Mouse (Mus musculus) forebrain, embryonic 11.5 days (tissue): Measurements from ENCODE around the gene Ccdc40. TPM values are rescaled to one million over a fixed set of nuclear protein-coding genes. Genes with fewer than 3 reads are reported as not detected.
"Not testable (repeated sequence)": the region's sequence is repeated elsewhere in the genome, so short reads cannot be mapped to it uniquely, and the experiment has no call there.

Source experiments
- ATAC-seq: fragments of 200-750 bp; cut with Nextera tagmentation; replicated peaks from 2 replicates; pipeline ENCODE4 v1.8.0; 2017; ENCODE audit warnings: moderate TSS enrichment; ENCODE audit not compliant: low FRiP score
- DNase-seq: peaks from one replicate; pipeline ENCODE4 v3.0.0-alpha.2; 2017; ENCODE audit warnings: low spot score
- H3K27ac ChIP-seq: fragments of 300-500 bp; sonication (generic); 2 replicates; pipeline ENCODE4 v1.5.1; 2014; ENCODE audit warnings: low read depth, low read length
- H3K27me3 ChIP-seq: fragments of 300-500 bp; sonication (generic); 2 replicates; pipeline ENCODE4 v1.6.1; 2014; ENCODE audit warnings: mild to moderate bottlenecking, low read length, mixed read lengths; ENCODE audit not compliant: control insufficient read depth, insufficient read depth
- H3K36me3 ChIP-seq: fragments of 300-500 bp; sonication (generic); 2 replicates; pipeline ENCODE4 v1.6.1; 2014; ENCODE audit warnings: mild to moderate bottlenecking, low read length, moderate library complexity, mixed read lengths; ENCODE audit not compliant: control insufficient read depth, insufficient read depth
- H3K4me1 ChIP-seq: fragments of 300-500 bp; sonication (generic); replicated peaks from 2 replicates; pipeline ENCODE4 v1.6.1; 2014; ENCODE audit warnings: low read length, mixed read lengths; ENCODE audit not compliant: control insufficient read depth, insufficient read depth
- H3K4me2 ChIP-seq: fragments of 300-500 bp; sonication (generic); 2 replicates; pipeline ENCODE4 v1.6.1; 2014; ENCODE audit warnings: low read depth, mild to moderate bottlenecking, low read length, moderate library complexity, mixed read lengths; ENCODE audit not compliant: severe bottlenecking
- H3K4me3 ChIP-seq: fragments of 300-500 bp; sonication (generic); 2 replicates; pipeline ENCODE4 v1.5.1; 2014; ENCODE audit warnings: low read depth, low read length
- H3K9ac ChIP-seq: fragments of 300-500 bp; sonication (generic); 2 replicates; pipeline ENCODE4 v1.6.1; 2014; ENCODE audit warnings: low read length
- H3K9me3 ChIP-seq: fragments of 300-500 bp; sonication (generic); 2 replicates; pipeline ENCODE4 v1.6.1; 2016; ENCODE audit warnings: low read length, mixed read lengths; ENCODE audit not compliant: control insufficient read depth
- WGBS: fragments of 180-500 bp; shearing (Covaris S2); extraction: QIAGEN DNeasy Blood & Tissue Kit; methylation state at CpG from one replicate; pipeline ENCODE4 v1.1.7; 2014; 5-methylcytosine and 5-hydroxymethylcytosine counted together
- polyA plus RNA-seq: library from polyadenylated mRNA; unstranded; fragments of >200 nt; fragmentation: Nextera tagmentation; extraction: Ambion mirVana; gene quantifications from 2 replicates; pipeline ENCODE4 v1.2.1, GENCODE M21; 2014

Gene Ccdc40
- polyA plus RNA-seq, 1 experiment from 2014 or later: 19.5 TPM

GRCm38 (mm10) chr11:119256557-119256956 is 28.2 kb downstream of the Ccdc40 start:
- not testable (repeated sequence) for DNase-seq, H3K36me3 ChIP-seq, ATAC-seq, H3K4me2 ChIP-seq, H3K4me3 ChIP-seq, H3K27ac ChIP-seq, H3K9me3 ChIP-seq, H3K27me3 ChIP-seq, H3K4me1 ChIP-seq, H3K9ac ChIP-seq
- WGBS: 97% methylated on average over 5 of the region's 5 CpGs

DNA sequence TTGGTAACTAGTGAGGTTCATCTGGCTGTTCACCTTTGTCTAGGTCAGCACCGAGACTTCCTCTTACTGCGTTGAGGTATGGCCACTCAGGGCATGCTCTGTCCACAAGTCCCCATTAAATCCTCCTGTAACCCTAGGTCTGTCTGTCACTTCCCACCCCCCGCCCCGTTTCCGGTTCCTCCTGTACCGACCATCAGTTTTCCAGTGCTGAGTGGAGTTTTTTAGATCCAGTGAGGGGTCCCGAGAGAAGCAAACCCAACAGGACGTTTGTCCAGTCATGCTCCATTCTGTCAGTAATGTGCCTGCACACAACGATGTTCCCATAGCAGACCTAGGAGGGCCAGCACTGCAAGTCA is 29.8 kb downstream of the Ccdc40 start:
- Histone ChIP-seq H3K4me1 (peaks cover 2% of the 10 kb centered on the region; the same call in 1 of the 2 replicates), H3K9ac (no peak overlapping the region), H3K27ac (no peak overlapping the region), H3K4me3 (no peak overlapping the region), H3K9me3 (no peaks in the 10 kb centered on the region), H3K4me2 (peak overlapping the region; percentile 39; the same call in 1 of the 2 replicates), H3K27me3 (no peaks in the 10 kb centered on the region), H3K36me3 (no peaks in the 10 kb centered on the region)
- ATAC-seq (no peak), DNase-seq (no peak)
- WGBS: 71% methylated on average over 9 of the region's 9 CpGs

DNA sequence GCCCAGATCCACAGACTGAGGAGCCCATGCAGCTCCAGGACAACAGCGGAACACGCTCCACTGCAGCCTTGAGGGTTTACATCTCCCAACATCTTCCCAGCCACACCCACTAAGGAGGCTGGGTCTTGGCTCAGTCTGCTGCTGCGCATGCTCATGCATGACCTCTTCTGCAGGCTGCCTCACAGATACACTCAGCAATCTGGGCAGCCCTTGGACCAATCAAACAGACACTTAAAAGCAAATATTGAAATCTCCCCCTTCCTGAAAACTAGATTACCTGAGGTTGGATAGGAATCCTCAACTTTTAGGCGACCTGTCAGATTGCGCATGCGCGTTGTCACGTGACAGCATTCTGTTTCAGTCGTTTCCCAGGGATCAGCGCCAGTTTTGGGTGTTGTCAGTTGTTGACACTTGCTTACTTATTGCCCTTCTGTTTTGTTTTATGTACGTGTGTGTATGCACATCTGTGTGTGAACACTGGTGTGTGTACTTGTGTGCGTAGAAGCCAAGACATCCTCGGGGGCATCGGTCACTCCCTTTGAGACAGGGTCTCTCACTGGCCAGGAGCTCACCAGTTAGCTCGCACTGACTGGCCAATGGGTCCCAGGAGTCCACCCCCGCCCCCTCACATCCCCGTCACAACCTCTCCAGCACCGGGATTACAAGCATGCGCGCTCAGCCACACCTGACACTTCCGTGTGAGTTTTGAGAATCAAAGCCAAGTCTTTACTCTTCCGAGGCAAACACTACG is 30.4 kb downstream of the Ccdc40 start:
- no peaks in the 10 kb centered on the region for H3K36me3 ChIP-seq
- DNase-seq: no peak
- 69% methylated on average over 23 of the region's 23 CpGs for WGBS
- no peak overlapping the region for H3K27ac ChIP-seq
- no peaks in the 10 kb centered on the region for H3K4me1 ChIP-seq
- H3K9me3 ChIP-seq: no peaks in the 10 kb centered on the region
- H3K4me3 ChIP-seq: no peak overlapping the region
- peak; percentile 66 for ATAC-seq
- peak overlapping the region; percentile 39 for H3K4me2 ChIP-seq
- H3K27me3 ChIP-seq: no peaks in the 10 kb centered on the region
- no peak overlapping the region for H3K9ac ChIP-seq

- Histone ChIP-seq H3K9ac (no peak overlapping the region), H3K27me3 (no peaks in the 10 kb centered on the region), H3K9me3 (no peaks in the 10 kb centered on the region), H3K36me3 (no peaks in the 10 kb centered on the region), H3K27ac (no peak overlapping the region), H3K4me2 (no peak overlapping the region), H3K4me1 (no peaks in the 10 kb centered on the region), H3K4me3 (no peak overlapping the region)
- WGBS: 89% methylated on average over 8 of the region's 8 CpGs
- ATAC-seq (no peak), DNase-seq (no peak)
These were observed 31.6 kb downstream of the Ccdc40 start for GRCm38 (mm10) chr11:119259977-119260376.

DNA sequence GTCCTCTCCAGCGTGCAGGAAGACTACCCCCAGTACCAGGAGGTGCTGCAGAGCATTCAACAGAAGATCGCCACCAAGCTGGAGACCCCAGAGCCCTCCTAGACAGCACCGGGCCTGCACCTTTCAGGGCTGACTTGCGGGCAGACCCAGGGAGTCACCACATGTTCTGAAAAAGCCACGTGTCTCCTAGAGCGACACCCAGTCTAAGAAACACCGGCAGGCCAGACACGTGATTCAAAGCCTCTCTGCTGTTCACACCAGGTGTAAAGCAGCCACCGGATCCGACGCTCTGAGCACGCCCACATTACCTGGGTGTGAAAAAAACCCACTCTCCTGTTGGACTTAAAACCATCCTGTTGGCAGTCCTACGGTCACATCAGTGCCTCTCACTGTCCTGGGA is 36.0 kb downstream of the Ccdc40 start:
- no peak for ATAC-seq
- 92% methylated on average over 13 of the region's 13 CpGs for WGBS
- H3K9ac ChIP-seq: no peak overlapping the region
- H3K4me1 ChIP-seq: peaks cover 6% of the 10 kb centered on the region
- no peak overlapping the region for H3K27ac ChIP-seq
- no peak for DNase-seq
- no peaks in the 10 kb centered on the region for H3K27me3 ChIP-seq
- H3K4me3 ChIP-seq: no peak overlapping the region
- H3K4me2 ChIP-seq: no peak overlapping the region
- no peaks in the 10 kb centered on the region for H3K9me3 ChIP-seq
- H3K36me3 ChIP-seq: no peaks in the 10 kb centered on the region

- H3K4me2 ChIP-seq: no peak overlapping the region
- no peak for ATAC-seq
- H3K9ac ChIP-seq: no peak overlapping the region
- H3K27ac ChIP-seq: no peak overlapping the region
- DNase-seq: no peak
- H3K9me3 ChIP-seq: no peaks in the 10 kb centered on the region
- 76% methylated on average over 7 of the region's 7 CpGs for WGBS
- no peaks in the 10 kb centered on the region for H3K27me3 ChIP-seq
- peaks cover 6% of the 10 kb centered on the region for H3K4me1 ChIP-seq
- no peaks in the 10 kb centered on the region for H3K36me3 ChIP-seq
- no peak overlapping the region for H3K4me3 ChIP-seq
These were observed 37.4 kb downstream of the Ccdc40 start for GRCm38 (mm10) chr11:119265811-119266210.

DNA sequence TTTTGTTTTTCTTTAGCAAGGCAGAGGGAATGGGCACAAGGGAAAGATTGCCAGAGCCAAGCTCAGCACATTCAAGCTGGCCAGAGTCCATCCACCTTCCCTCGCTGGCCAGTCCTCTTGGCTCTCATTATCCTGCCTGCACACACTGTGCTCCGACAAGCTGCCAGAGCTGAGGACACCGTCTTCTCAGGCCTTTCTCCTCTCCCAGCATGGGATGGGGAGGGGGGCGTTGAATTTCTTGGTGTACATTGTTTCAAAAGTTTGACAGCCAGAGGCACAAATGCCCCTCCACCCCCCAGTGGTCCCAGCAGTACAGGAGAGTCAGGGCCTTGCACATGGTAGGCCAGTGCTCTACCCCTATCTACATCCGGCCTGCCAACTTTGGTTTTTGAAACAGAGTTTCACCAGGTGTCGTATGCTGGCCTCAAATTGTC is 38.9 kb downstream of the Ccdc40 start:
- Histone ChIP-seq H3K9me3 (no peaks in the 10 kb centered on the region), H3K4me1 (peaks cover 6% of the 10 kb centered on the region), H3K36me3 (no peaks in the 10 kb centered on the region), H3K4me2 (peak overlapping the region; percentile 96; the same call in 1 of the 2 replicates), H3K27ac (no peak overlapping the region), H3K27me3 (no peaks in the 10 kb centered on the region), H3K4me3 (peak overlapping the region; percentile 57; the same call in 1 of the 2 replicates), H3K9ac (peak overlapping the region; percentile 27; the same call in 1 of the 2 replicates)
- no peak; the same call in 1 of the 2 replicates for ATAC-seq
- WGBS: 51% methylated on average over 6 of the region's 6 CpGs
- no peak for DNase-seq

- Histone ChIP-seq H3K4me3 (peak within 1 kb of the TSS; percentile 57), H3K4me2 (peak within 1 kb of the TSS; percentile 96), H3K27me3 (no peaks in the 10 kb centered on the region), H3K9ac (peak within 1 kb of the TSS; percentile 61), H3K9me3 (no peaks in the 10 kb centered on the region), H3K4me1 (peaks cover 6% of the 10 kb centered on the region), H3K27ac (no peak within 1 kb of the TSS; the same call in 1 of the 2 replicates), H3K36me3 (no peaks in the 10 kb centered on the region)
- DNase-seq (peak; percentile 98), ATAC-seq (peak; percentile 84)
- WGBS: 6% methylated on average over 52 of the region's 52 CpGs
These were observed 39.6 kb downstream of the Ccdc40 start, which contains the start of gene Gaa for GRCm38 (mm10) chr11:119267768-119268556. Gaa (plus strand) TSS chr11:119267887.
